17 mouse cellular contexts compared by ENCODE assay signal in the genomic region with DNA sequence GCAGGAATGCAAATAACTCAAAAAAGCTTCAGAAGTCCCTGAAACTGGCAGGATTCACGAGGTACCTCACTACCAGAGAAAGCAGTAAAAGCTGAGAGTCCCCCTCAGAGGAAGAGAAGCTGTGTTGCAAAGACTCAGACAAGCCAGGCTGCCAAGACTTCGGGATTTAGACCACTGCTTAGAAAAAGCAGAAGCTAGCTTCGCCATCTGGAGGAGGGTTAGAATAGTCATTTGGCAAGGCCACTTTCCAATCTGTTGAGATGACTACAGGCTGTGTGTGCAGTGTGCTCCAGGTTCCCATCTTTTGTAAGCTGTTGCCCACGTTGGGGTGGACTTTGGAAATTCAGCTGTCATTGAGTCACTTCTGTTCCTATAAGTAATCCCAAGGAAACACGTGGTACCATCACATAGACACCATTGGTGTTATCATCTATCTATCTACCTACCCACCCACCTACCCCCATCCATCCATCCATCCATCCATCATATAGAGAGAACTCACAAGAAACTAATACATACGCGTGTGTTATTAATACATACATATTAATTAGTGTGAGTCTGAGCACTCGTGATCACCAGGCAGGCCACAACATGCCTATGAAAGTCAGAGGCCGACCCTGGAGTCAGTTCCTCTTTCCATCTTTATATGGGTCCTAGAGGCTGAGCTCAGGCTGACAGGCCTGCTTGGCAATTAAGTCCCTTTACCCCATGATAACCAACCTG. TPM values are rescaled to one million over a fixed set of nuclear protein-coding genes. Genes with fewer than 3 reads are reported as not detected.
DNase-seq lines count a peak whose midpoint lies in the region; TF ChIP-seq lines count a peak whose summit lies in the region.
"Had no signal": no experiment of that assay in that cellular context is flagged by ENCODE, and none has a peak within 500 bp of the region (broad histone marks: within the 10 kb centered on the region; RNA-seq: fewer than 3 reads in every experiment).

No protein-coding gene starts in this region.

- H3K4me3 ChIP-seq in lung, adult 2 months (replicated peaks; ENCODE audit: extremely low read depth, low read depth, low read length): no peak overlapping the region

- no peak for TF ChIP-seq POLR2A in lung, adult 2 months (IDR thresholded peaks at IDR 0.05; ENCODE audit: borderline replicate concordance, extremely low read depth, low read depth, low read length)

- peak; percentile 17 to 47 for DNase-seq in cerebellum, postnatal 25 days
- DNase-seq in cerebellum, postnatal 36 days: no peak
- DNase-seq in frontal cortex, postnatal 10 days (ENCODE audit: low spot score in 2 of 2): peak; percentile 22 to 57
- DNase-seq in left cerebral cortex, adult 9 months (ENCODE audit: low spot score in 2 of 2): peak; percentile 30 to 72
- peak; percentile 33 to 41 for DNase-seq in right cerebral cortex, postnatal 36 days (ENCODE audit: low spot score in 2 of 2)
- no peak for DNase-seq in lung, adult 2 months
- no peak for DNase-seq in gastrocnemius, postnatal 36 days
- no peak for DNase-seq in adrenal gland, postnatal 10 days
- DNase-seq: B cell, adult 2 months; cerebellum, adult 8-10 months; gastrocnemius, postnatal 10 days had no signal

- no peaks in the 10 kb centered on the region for H3K4me1 ChIP-seq in lung, adult 2 months (ENCODE audit: control insufficient read depth, insufficient read depth, low read length)

- WGBS in lung, adult 2 months: 87% methylated on average over 9 of the region's 9 CpGs

- TF ChIP-seq CTCF in lung, adult 2 months (IDR thresholded peaks at IDR 0.05; ENCODE audit: insufficient read depth, low read length): no peak

- intact Hi-C loops in gastrocnemius, postnatal 36 days (cut with DNase I): no loop called here

RNA-seq across cellular contexts. Expression of a gene that starts 24.5 kb away (rescaled TPM):
- 5.5 and 5.7 TPM in 2 replicates for polyA plus RNA-seq in lung, adult 2 months (2012; rRNA removed)
- total RNA-seq in gastrocnemius, postnatal 36 days (2021): 1 to 10 TPM; 8.9 to 9.3 TPM
- 10 to 100 TPM; 16.5 to 19.1 TPM for total RNA-seq in adrenal gland, postnatal 10 days (2021)

RNA-seq across cellular contexts. Expression of a gene that starts 27.6 kb away (rescaled TPM):
- polyA plus RNA-seq in lung, adult 2 months (2012; rRNA removed): 18.4 and 22.6 TPM in 2 replicates
- 10 to 100 TPM; 35.5 to 39.1 TPM for total RNA-seq in gastrocnemius, postnatal 36 days (2021)
- total RNA-seq in adrenal gland, postnatal 10 days (2021): 10 to 100 TPM; 68.8 to 70.9 TPM

RNA-seq across cellular contexts. Expression of a gene that starts 39.9 kb away (rescaled TPM):
- 41.5 and 64.0 TPM in 2 replicates for polyA plus RNA-seq in lung, adult 2 months (2012; rRNA removed)
- total RNA-seq in gastrocnemius, postnatal 36 days (2021): 10 to 100 TPM; 27.0 to 31.4 TPM
- total RNA-seq in adrenal gland, postnatal 10 days (2021): 10 to 100 TPM; 42.9 to 49.3 TPM

RNA-seq across cellular contexts. Expression of a gene that starts 50.9 kb away (rescaled TPM):
- polyA plus RNA-seq in lung, adult 2 months (2012; rRNA removed): 0.42 and 1.6 TPM in 2 replicates
- total RNA-seq in gastrocnemius, postnatal 36 days (2021): not detected
- total RNA-seq in adrenal gland, postnatal 10 days (2021): not detected
- total RNA-seq: gastrocnemius, postnatal 10 days; layer of hippocampus, postnatal 25 days had no signal
- polyA plus RNA-seq: heart, embryonic 16.5 days; intestine, embryonic 14.5 days; liver, embryonic 16.5 days; neural tube, embryonic 11.5 days; stomach, postnatal 0 days had no signal

RNA-seq across cellular contexts. Expression of a gene that starts 55.5 kb away (rescaled TPM):
- polyA plus RNA-seq in lung, adult 2 months (2012; rRNA removed): 11.6 and 14.7 TPM in 2 replicates
- total RNA-seq in gastrocnemius, postnatal 36 days (2021): 1 to 10 TPM; 3.7 to 6.7 TPM
- 1 to 10 TPM; 7.7 to 8.4 TPM for total RNA-seq in adrenal gland, postnatal 10 days (2021)

Comparison
In these comparisons a context has a peak if more than half of its experiments do, and no peak if none do; other contexts are left out.
1. DNase-seq: peak in cerebellum, postnatal 25 days (2 of 2), frontal cortex, postnatal 10 days (2 of 2), left cerebral cortex, adult 9 months (2 of 2) and right cerebral cortex, postnatal 36 days (2 of 2); none in cerebellum, postnatal 36 days (0 of 2), lung, adult 2 months (single experiment), gastrocnemius, postnatal 36 days (0 of 2) and adrenal gland, postnatal 10 days (single experiment).